Mouse (Mus musculus) cerebellum, adult 9-10 months (tissue): ENCODE measurements around the gene 9930022D16Rik.

Experiments
- DNase-seq: peaks from one replicate; pipeline ENCODE4 v3.0.0; 2022

Gene 9930022D16Rik

GRCm38 (mm10) chr11:109413617-109414016 is at the start of gene 9930022D16Rik:
9930022D16Rik (plus strand) TSS chr11:109413917.
- no peak for DNase-seq

- DNase-seq: no peak
These were observed 49.4 kb upstream of the 9930022D16Rik start for GRCm38 (mm10) chr11:109364337-109364736.

GRCm38 (mm10) chr11:109364881-109365280 is 48.8 kb upstream of the 9930022D16Rik start:
- DNase-seq: no peak

GRCm38 (mm10) chr11:109365818-109366217 is 47.9 kb upstream of the 9930022D16Rik start:
- no peak for DNase-seq

GRCm38 (mm10) chr11:109366802-109367579 is 46.7 kb upstream of the 9930022D16Rik start:
- DNase-seq: no peak

- DNase-seq: no peak
These were observed 44.6 kb upstream of the 9930022D16Rik start for GRCm38 (mm10) chr11:109369026-109369637.

GRCm38 (mm10) chr11:109375412-109375811 is 38.3 kb upstream of the 9930022D16Rik start:
- peak; percentile 12 for DNase-seq

- DNase-seq: peak; percentile 79
These were observed 37.1 kb upstream of the 9930022D16Rik start for GRCm38 (mm10) chr11:109376484-109377143.

GRCm38 (mm10) chr11:109377477-109377876 is 36.2 kb upstream of the 9930022D16Rik start:
- no peak for DNase-seq

- DNase-seq: no peak
These were observed 35.7 kb upstream of the 9930022D16Rik start for GRCm38 (mm10) chr11:109378051-109378450.

GRCm38 (mm10) chr11:109380662-109381061 is 33.1 kb upstream of the 9930022D16Rik start:
- DNase-seq: no peak

- no peak for DNase-seq
These were observed 28.4 kb upstream of the 9930022D16Rik start for GRCm38 (mm10) chr11:109385296-109385695.

GRCm38 (mm10) chr11:109389046-109389445 is 24.7 kb upstream of the 9930022D16Rik start:
- no peak for DNase-seq

GRCm38 (mm10) chr11:109391200-109391599 is 22.5 kb upstream of the 9930022D16Rik start:
- DNase-seq: no peak

- DNase-seq: no peak
These were observed 22.0 kb upstream of the 9930022D16Rik start for GRCm38 (mm10) chr11:109391760-109392159.

GRCm38 (mm10) chr11:109392601-109393000 is 21.1 kb upstream of the 9930022D16Rik start:
- no peak for DNase-seq

GRCm38 (mm10) chr11:109394758-109395157 is 19.0 kb upstream of the 9930022D16Rik start:
- DNase-seq: no peak

- DNase-seq: no peak
These were observed 18.4 kb upstream of the 9930022D16Rik start for GRCm38 (mm10) chr11:109395291-109395690.

- DNase-seq: no peak
These were observed 7.3 kb upstream of the 9930022D16Rik start for GRCm38 (mm10) chr11:109406431-109406830.

- no peak for DNase-seq
These were observed 3.3 kb upstream of the 9930022D16Rik start for GRCm38 (mm10) chr11:109410197-109410980.

- DNase-seq: no peak
These were observed 1.1 kb downstream of the 9930022D16Rik start for GRCm38 (mm10) chr11:109414802-109415201.

GRCm38 (mm10) chr11:109416709-109417420 is 3.1 kb downstream of the 9930022D16Rik start:
- DNase-seq: no peak
